Mouse (Mus musculus) lung, embryonic 16.5 days (tissue): ENCODE data around the gene Gabrq. TPM values are rescaled to one million over a fixed set of nuclear protein-coding genes. Genes with fewer than 3 reads are reported as not detected.

Source experiments
- ATAC-seq: fragments of 200-750 bp; cut with Nextera tagmentation; 2 replicates; pipeline ENCODE4 v1.8.0; 2017; ENCODE audit warnings: low read depth, mild to moderate bottlenecking, moderate library complexity
- H3K27ac ChIP-seq: fragments of 300-500 bp; sonication (generic); 2 replicates; pipeline ENCODE4 v1.5.1; 2014; ENCODE audit warnings: mild to moderate bottlenecking, control low read depth, low read length
- H3K27me3 ChIP-seq: fragments of 300-500 bp; sonication (generic); 2 replicates; pipeline ENCODE4 v1.6.1; 2014; ENCODE audit warnings: low read depth, low read length, mixed read lengths; ENCODE audit not compliant: control insufficient read depth, insufficient read depth
- H3K36me3 ChIP-seq: fragments of 300-500 bp; sonication (generic); 2 replicates; pipeline ENCODE4 v1.6.1; 2014; ENCODE audit warnings: low read length; ENCODE audit not compliant: control insufficient read depth, insufficient read depth
- H3K4me1 ChIP-seq: fragments of 300-500 bp; sonication (generic); replicated peaks from 2 replicates; pipeline ENCODE4 v1.6.1; 2014; ENCODE audit warnings: low read length, mixed read lengths; ENCODE audit not compliant: control insufficient read depth, insufficient read depth
- H3K4me2 ChIP-seq: fragments of 300-500 bp; sonication (generic); 2 replicates; pipeline ENCODE4 v1.6.1; 2014; ENCODE audit warnings: low read depth, low read length, control low read depth
- H3K4me3 ChIP-seq: fragments of 300-500 bp; sonication (generic); 2 replicates; pipeline ENCODE4 v1.5.1; 2014; ENCODE audit warnings: mild to moderate bottlenecking, low read length, control low read depth
- H3K9ac ChIP-seq: fragments of 300-500 bp; sonication (generic); 2 replicates; pipeline ENCODE4 v1.6.1; 2014; ENCODE audit warnings: low read length, control low read depth
- H3K9me3 ChIP-seq: fragments of 300-500 bp; sonication (generic); 2 replicates; pipeline ENCODE4 v1.6.1; 2016; ENCODE audit warnings: low read length; ENCODE audit not compliant: control insufficient read depth
- WGBS: fragments of 180-500 bp; shearing (Covaris S2); extraction: QIAGEN DNeasy Blood & Tissue Kit; methylation state at CpG from one replicate; pipeline ENCODE4 v1.1.7; 2014; 5-methylcytosine and 5-hydroxymethylcytosine counted together
- polyA plus RNA-seq: library from polyadenylated mRNA; unstranded; fragments of >200 nt; fragmentation: Nextera tagmentation; extraction: Ambion mirVana; gene quantifications from 2 replicates; pipeline ENCODE4 v1.2.1, GENCODE M21; 2015

The Gabrq gene
- 0.74 and 0.84 TPM in 2 replicates for polyA plus RNA-seq

DNA sequence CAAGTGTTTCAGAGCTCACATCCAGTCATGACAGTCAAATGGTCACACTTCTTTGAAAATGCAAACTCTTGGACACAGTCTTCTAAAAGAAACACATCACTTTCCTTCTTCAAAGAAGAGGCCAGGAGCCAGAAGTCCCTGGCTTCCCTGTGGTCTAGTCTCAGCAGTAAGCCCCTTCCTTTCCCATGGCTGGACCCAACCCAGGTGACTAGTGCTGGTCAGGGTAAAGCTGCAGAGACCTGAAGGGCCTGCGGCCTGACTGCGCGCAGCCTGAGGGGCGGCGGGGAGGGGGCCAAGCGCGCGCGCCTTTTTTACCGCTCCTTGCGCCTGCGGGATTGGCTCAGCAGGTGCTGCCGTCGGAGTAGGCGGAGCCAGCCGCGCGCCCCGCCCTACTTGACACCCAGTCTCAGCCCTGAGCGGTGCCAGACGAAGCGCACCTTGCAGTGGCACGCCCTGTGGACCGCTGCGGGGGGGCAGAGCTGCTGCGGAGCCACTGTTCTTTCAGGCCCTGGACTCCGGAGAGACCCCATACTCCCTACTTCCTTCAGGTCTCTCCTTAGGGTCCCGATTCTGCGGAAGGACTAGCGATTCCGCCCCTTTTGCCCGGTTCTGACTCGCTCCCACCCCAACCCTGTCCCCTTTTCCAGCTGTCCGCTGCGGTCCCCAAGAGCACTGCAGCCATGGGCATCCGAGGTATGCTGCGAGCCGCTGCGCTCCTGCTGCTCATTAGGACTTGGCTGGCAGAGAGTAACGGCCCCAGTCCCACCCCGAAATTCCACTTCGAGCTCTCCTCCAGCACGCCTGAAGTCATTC lies at the start of gene Gabrq:
Gene Gabrq, plus strand, starts transcription at position 403 of the 813 bp plus-strand sequence.
- Histone ChIP-seq H3K27ac (no peak within 1 kb of the TSS), H3K4me2 (peak within 1 kb of the TSS; percentile 54), H3K4me3 (peak within 1 kb of the TSS; percentile 38), H3K9me3 (no peaks in the 10 kb centered on the region), H3K4me1 (no peaks in the 10 kb centered on the region), H3K9ac (no peak within 1 kb of the TSS), H3K36me3 (no peaks in the 10 kb centered on the region), H3K27me3 (peaks cover 6% of the 10 kb centered on the region)
- peak; percentile 83 for ATAC-seq
- WGBS: 24% methylated on average over 32 of the region's 43 CpGs

DNA sequence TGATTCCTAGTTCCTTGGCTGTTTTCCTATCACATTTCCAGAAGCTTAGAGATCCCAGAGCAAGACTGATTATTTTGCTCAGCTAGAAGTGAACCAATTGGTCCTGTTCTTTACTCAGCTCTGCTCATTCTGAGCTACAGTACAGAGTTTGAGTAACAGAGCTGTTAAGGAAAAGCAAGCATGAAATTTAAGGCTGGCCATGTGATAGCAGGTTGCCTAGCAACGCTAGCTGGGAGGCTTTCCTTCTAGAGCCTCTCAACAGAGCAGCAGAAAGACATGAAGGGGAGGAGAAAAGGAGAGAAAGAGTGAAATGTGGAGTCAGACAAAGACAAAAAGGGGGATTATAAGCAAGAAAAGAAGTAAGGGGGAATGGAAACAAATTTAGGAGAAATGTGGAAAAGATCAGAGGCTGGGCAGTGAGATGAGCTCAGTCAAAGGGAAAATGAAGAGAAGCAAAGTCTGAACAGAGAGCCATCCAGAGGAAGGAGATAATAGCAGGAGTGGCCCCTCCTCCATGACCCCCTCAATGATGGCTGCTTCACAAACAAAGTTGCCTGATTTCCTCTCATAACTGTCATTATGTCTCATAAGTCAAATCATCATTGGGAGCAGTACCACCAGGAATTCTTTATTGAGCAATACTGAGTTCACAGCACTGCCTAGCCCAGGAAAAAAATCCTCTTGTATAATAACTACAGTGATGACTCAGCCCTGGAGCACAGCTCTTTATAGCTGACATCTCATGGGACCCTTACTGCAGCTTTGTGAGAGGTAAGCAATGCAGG lies 36.0 kb upstream of the Gabrq start:
- WGBS: 13% methylated on average over 1 of the region's 1 CpGs

DNA sequence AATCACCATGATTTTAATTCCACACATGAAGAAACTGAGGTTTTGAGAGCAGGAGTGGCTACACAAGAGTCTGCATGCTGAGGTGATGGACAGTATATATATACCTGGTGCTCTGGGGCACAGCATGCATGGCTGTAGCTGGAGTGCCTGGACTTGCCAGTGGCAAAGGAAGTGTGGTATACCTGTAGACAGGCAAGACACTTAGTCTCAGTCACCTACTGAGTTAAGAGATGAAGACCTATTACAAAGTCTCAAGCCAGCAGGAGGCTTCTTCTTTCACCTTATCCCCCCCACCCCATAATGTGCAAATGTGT lies 35.5 kb upstream of the Gabrq start:
- no peak overlapping the region for H3K27ac ChIP-seq
- H3K4me1 ChIP-seq: no peaks in the 10 kb centered on the region
- H3K4me3 ChIP-seq: no peak overlapping the region
- no peak for ATAC-seq
- no peak overlapping the region for H3K4me2 ChIP-seq
- H3K9me3 ChIP-seq: no peaks in the 10 kb centered on the region
- H3K36me3 ChIP-seq: no peaks in the 10 kb centered on the region
- H3K9ac ChIP-seq: no peak overlapping the region
- no peaks in the 10 kb centered on the region for H3K27me3 ChIP-seq

More for the DNA sequence above, 36.0 kb upstream of the Gabrq start:
- Histone ChIP-seq H3K27ac (no peak overlapping the region), H3K27me3 (no peaks in the 10 kb centered on the region), H3K4me2 (no peak overlapping the region), H3K4me3 (no peak overlapping the region), H3K4me1 (no peaks in the 10 kb centered on the region), H3K9me3 (no peaks in the 10 kb centered on the region), H3K9ac (no peak overlapping the region), H3K36me3 (no peaks in the 10 kb centered on the region)
- ATAC-seq: no peak

DNA sequence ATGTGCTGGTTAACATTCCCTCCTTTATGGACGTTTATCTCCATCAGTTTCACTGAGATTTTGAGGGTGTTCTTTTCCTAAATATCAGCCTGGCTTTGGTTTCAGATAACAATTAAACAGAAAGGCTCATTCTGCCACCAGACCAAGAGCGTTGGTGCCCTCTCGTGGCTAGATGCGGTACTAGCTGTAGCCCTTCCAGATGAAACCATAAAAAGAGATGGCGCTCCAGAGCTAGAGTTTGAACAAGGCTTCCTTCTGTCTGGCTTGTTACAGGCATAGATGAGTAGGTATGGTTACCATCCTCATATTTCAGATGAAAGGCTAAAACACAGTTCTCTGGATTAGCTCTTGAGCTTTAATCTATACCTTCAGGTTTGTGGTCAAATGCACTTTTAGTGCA lies 5.4 kb upstream of the Gabrq start:
- H3K4me3 ChIP-seq: no peak overlapping the region
- H3K4me2 ChIP-seq: no peak overlapping the region
- H3K9ac ChIP-seq: no peak overlapping the region
- no peaks in the 10 kb centered on the region for H3K36me3 ChIP-seq
- no peak for ATAC-seq
- WGBS: 5% methylated on average over 5 of the region's 5 CpGs
- H3K27me3 ChIP-seq: peaks cover 2% of the 10 kb centered on the region; the same call in 1 of the 2 replicates
- H3K9me3 ChIP-seq: no peaks in the 10 kb centered on the region
- no peak overlapping the region for H3K27ac ChIP-seq
- H3K4me1 ChIP-seq: no peaks in the 10 kb centered on the region

DNA sequence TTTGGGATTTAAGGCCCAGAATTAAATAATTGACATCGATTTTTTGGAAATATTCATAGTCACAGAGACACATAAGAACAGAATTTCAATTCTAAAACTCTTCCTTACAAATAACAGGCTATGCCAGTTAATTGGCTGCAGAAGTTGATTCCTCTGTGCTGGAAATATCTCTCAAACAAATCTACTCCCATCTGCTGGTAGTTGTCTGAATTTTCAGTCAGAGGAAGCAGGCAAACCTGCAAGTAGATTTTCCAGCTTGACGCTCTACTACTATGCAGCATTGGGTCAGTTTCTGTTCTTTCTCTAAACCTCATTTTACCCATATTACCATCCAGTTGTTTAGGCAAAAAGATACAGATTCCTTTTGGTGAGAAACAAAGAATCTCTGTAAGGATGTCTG lies 1.7 kb upstream of the Gabrq start:
- no peak for ATAC-seq
- no peak overlapping the region for H3K4me3 ChIP-seq
- H3K4me1 ChIP-seq: no peaks in the 10 kb centered on the region
- no peak overlapping the region for H3K9ac ChIP-seq
- no peak overlapping the region for H3K27ac ChIP-seq
- WGBS: 67% methylated on average over 2 of the region's 2 CpGs
- H3K36me3 ChIP-seq: no peaks in the 10 kb centered on the region
- peaks cover 6% of the 10 kb centered on the region for H3K27me3 ChIP-seq
- H3K9me3 ChIP-seq: no peaks in the 10 kb centered on the region
- H3K4me2 ChIP-seq: no peak overlapping the region

DNA sequence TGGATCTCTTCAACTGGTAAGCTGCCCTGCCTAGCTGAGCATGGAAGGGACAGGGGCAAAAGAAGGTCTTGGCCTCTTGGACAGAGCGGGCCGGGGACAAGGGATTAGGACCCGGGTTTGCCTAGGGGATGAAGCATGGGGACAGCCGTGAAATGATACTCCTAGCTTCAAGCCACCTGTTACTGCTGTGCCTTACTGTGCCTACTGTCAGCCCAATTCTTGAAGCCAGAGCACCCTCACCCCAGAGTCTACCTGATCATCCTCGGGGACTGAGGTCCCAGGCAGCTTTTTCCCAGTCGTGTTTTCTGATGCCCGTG lies 569 bp downstream of the Gabrq start:
- Histone ChIP-seq H3K4me3 (peak overlapping the region; percentile 38), H3K4me2 (peak overlapping the region; percentile 54), H3K27ac (no peak overlapping the region), H3K9ac (no peak overlapping the region), H3K27me3 (peaks cover 6% of the 10 kb centered on the region), H3K9me3 (no peaks in the 10 kb centered on the region), H3K36me3 (no peaks in the 10 kb centered on the region), H3K4me1 (no peaks in the 10 kb centered on the region)
- no peak for ATAC-seq
- 49% methylated on average over 7 of the region's 7 CpGs for WGBS

Other genes with a start within 250 kb of the Gabrq start
- gene Gabra3, start 168.3 kb upstream of the Gabrq start, polyA plus RNA-seq: 1.4 and 1.7 TPM in 2 replicates
- 91.4 and 91.5 TPM in 2 replicates for gene Cetn2, start 93.2 kb downstream of the Gabrq start, polyA plus RNA-seq
- gene Nsdhl, start 93.4 kb downstream of the Gabrq start, polyA plus RNA-seq: 18.4 and 18.9 TPM in 2 replicates
- gene Zfp185, start 162.2 kb downstream of the Gabrq start, polyA plus RNA-seq: 8.7 and 10.1 TPM in 2 replicates
- not detected in 2 replicates for gene Pnma5, start 211.9 kb downstream of the Gabrq start, polyA plus RNA-seq
- gene Pnma3, start 239.6 kb downstream of the Gabrq start, polyA plus RNA-seq: 0.10 and 0.15 TPM in 2 replicates